Mouse (Mus musculus) MEL (cell line): ENCODE measurements around the gene Hsp90aa1.

ENCODE experiments used
- BHLHE40 ChIP-seq: IDR thresholded peaks from 2 replicates; pipeline ENCODE4 v1.6.1; 2012; ENCODE audit warnings: low read depth, mild to moderate bottlenecking, inconsistent platforms, low read length, improper control_type of control experiment, borderline replicate concordance
- CTCF ChIP-seq, 3 experiments: IDR thresholded peaks in 2 of 3; conservative IDR thresholded peaks in 1 of 3; 2 replicates each; pipeline ENCODE4 v1.5.1; 2011 to 2012; ENCODE audit warnings: low read length in 3 of 3, low read depth in 2 of 3, mild to moderate bottlenecking in 2 of 3, improper control_type of control experiment in 1 of 3, inconsistent platforms in 1 of 3, mixed read lengths in 1 of 3, moderate library complexity in 1 of 3; ENCODE audit not compliant: control insufficient read depth in 1 of 3, insufficient read depth in 1 of 3, poor library complexity in 1 of 3, severe bottlenecking in 1 of 3
- EP300 ChIP-seq, 2 experiments: IDR thresholded peaks; 2 replicates each; pipeline ENCODE4 v1.6.1; 2011; ENCODE audit warnings: improper control_type of control experiment in 2 of 2, low read length in 2 of 2, low read depth in 1 of 2, mild to moderate bottlenecking in 1 of 2
- ETS1 ChIP-seq: IDR thresholded peaks from 2 replicates; pipeline ENCODE4 v1.6.1; 2012; ENCODE audit warnings: low read depth, mild to moderate bottlenecking, inconsistent platforms, low read length, improper control_type of control experiment, moderate library complexity
- HCFC1 ChIP-seq: IDR thresholded peaks from 2 replicates; pipeline ENCODE4 v1.6.1; 2012; ENCODE audit warnings: low read depth, mild to moderate bottlenecking, inconsistent platforms, low read length, improper control_type of control experiment, moderate library complexity
- JUND ChIP-seq: IDR thresholded peaks from 2 replicates; pipeline ENCODE4 v1.6.1; 2011; ENCODE audit warnings: low read depth, mild to moderate bottlenecking, improper control_type of control experiment, low read length
- POLR2A ChIP-seq, 2 experiments: IDR thresholded peaks; 2 replicates each; pipeline ENCODE4 v1.6.1; 2011 to 2012; ENCODE audit warnings: low read length in 2 of 2, mild to moderate bottlenecking in 2 of 2, control low read depth in 1 of 2, improper control_type of control experiment in 1 of 2, low read depth in 1 of 2, moderate library complexity in 1 of 2; ENCODE audit not compliant: control insufficient read depth in 1 of 2, insufficient read depth in 1 of 2, poor library complexity in 1 of 2
- POLR2AphosphoS5 ChIP-seq: IDR thresholded peaks from 2 replicates; pipeline ENCODE4 v1.6.1; 2012; ENCODE audit warnings: low read depth, borderline replicate concordance, mild to moderate bottlenecking, inconsistent platforms, low read length, moderate library complexity, mixed read lengths
- SIN3A ChIP-seq: IDR thresholded peaks from 2 replicates; pipeline ENCODE4 v1.6.1; 2012; ENCODE audit warnings: low read length, improper control_type of control experiment, inconsistent platforms
- SMC3 ChIP-seq: IDR thresholded peaks from 2 replicates; pipeline ENCODE4 v1.6.1; 2011; ENCODE audit warnings: low read depth, low read length, improper control_type of control experiment
- USF1 ChIP-seq: IDR thresholded peaks from 2 replicates; pipeline ENCODE4 v1.6.1; 2014; ENCODE audit warnings: low read depth, mild to moderate bottlenecking, inconsistent platforms, low read length, improper control_type of control experiment, moderate library complexity
- ZNF384 ChIP-seq: IDR thresholded peaks from 2 replicates; pipeline ENCODE4 v1.6.1; 2012; ENCODE audit warnings: low read depth, mild to moderate bottlenecking, inconsistent platforms, low read length, improper control_type of control experiment

DNA sequence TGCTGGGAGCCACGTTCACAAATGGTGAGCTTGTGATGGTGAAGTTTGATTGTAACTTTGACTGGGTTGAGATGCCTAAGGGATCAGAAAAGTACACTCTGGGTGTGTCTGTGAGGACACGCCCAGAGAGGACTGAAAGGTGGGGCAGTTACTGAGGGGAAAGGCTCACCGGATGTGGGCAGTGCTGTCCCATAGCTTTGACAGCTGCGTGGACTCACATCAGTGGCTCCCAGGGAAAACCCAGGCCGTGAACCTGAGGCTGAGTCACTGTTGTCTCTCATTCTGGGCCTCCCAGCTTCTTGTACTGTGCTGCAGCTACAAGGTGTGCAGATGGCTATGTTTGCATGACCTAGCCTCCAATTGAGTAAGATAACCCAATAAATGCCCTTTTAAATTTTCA, 23.0 kb upstream of the Hsp90aa1 start:
- no peak for TF ChIP-seq POLR2A (IDR thresholded peaks at IDR 0.05; ENCODE audit: control insufficient read depth in 1 of 2, insufficient read depth in 1 of 2, low read depth in 1 of 2, low read length in 2 of 2, poor library complexity in 1 of 2)
- TF ChIP-seq ETS1: no peak
- TF ChIP-seq POLR2AphosphoS5: no peak
- no peak for TF ChIP-seq ZNF384
- no peak for TF ChIP-seq SIN3A
- no peak for TF ChIP-seq SMC3
- TF ChIP-seq CTCF (IDR thresholded peaks at IDR 0.05 in 2 of 3, conservative IDR thresholded peaks at IDR 0.05 in 1 of 3; ENCODE audit: control insufficient read depth in 1 of 3, insufficient read depth in 1 of 3, low read depth in 2 of 3, low read length in 3 of 3, poor library complexity in 1 of 3, severe bottlenecking in 1 of 3): no peak
- TF ChIP-seq USF1: no peak
- TF ChIP-seq EP300 (IDR thresholded peaks at IDR 0.05; ENCODE audit: low read depth in 1 of 2, low read length in 2 of 2): no peak
- no peak for TF ChIP-seq JUND
- TF ChIP-seq BHLHE40: no peak
- TF ChIP-seq HCFC1: no peak
